Mouse (Mus musculus) urinary bladder, adult 2 months (tissue): ENCODE measurements around the gene Ptpn21. TPM values are rescaled to one million over a fixed set of nuclear protein-coding genes. Genes with fewer than 3 reads are reported as not detected.

ENCODE experiments used
- DNase-seq: peaks from one replicate; pipeline ENCODE4 v3.0.0; 2022; ENCODE audit warnings: low spot score
- polyA plus RNA-seq: library from polyadenylated mRNA; depleted of rRNA; stranded (reverse); fragments of >200 nt; gene quantifications from 2 replicates; pipeline ENCODE4 v1.2.3, GENCODE M21; 2012

Gene Ptpn21
- polyA plus RNA-seq, 1 experiment = 22.1 TPM

GRCm38 (mm10) chr12:98724224-98724623 lies 13.0 kb downstream of the Ptpn21 start:
- DNase-seq = no peak

DNA sequence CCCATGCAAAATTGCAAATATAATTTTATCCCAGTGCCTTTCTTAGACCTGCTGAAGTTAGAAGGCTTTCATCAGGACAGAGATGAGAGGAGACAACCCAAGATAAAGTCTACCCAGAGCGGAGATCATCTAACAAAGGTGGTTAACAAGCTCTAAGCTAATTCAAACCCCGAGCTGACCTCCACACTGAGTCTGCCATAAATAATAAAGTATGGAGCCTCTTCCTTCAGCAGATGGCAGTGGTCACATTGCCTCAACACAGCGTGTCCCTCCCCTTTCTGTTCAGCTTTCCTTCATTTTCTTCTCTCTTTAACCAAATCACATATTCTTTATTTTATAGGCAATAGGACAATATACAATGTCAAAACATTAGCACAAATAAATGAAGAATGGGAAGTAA lies 16.2 kb downstream of the Ptpn21 start:
- no peak for DNase-seq

DNA sequence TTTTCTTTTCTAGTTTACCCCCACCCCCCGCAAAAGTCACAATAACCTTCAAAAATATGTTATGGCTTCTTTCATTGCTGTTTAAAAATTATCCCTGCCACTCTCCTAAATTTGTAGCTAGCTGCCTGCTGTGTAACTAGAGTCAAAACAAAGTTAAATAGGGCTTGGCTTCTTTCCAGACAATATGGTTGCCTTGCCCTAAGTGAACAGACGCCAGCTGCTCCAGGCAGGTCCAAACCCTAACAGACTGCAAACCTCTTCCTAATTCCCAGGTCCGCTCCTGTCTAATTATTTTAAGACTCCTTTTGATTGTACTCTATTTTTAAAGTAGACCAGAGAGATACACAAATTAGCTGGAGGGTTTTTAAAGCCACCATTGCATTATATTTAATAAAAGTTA lies 16.6 kb downstream of the Ptpn21 start:
- no peak for DNase-seq

GRCm38 (mm10) chr12:98716142-98716541 lies 21.1 kb downstream of the Ptpn21 start:
- DNase-seq = no peak

DNA sequence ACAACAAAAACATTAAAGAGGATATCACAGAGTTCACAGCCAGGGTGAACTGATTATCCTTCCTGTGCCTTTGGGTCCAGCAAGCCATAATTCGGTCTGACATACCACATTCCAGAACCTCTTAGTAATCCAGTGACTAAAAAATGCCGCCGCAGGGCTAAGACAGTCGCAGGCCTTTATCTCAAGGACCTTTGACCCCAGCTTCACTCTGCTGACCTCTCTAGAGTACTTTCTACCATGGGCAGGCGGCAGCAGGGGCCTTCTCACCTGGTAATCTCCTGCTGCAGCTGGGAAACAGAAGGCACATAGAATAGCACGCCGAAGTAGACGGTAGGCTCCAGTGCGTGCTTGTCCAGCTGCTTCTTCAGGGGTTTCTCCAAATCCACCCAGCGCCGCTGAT lies 22.4 kb downstream of the Ptpn21 start:
- no peak for DNase-seq

DNA sequence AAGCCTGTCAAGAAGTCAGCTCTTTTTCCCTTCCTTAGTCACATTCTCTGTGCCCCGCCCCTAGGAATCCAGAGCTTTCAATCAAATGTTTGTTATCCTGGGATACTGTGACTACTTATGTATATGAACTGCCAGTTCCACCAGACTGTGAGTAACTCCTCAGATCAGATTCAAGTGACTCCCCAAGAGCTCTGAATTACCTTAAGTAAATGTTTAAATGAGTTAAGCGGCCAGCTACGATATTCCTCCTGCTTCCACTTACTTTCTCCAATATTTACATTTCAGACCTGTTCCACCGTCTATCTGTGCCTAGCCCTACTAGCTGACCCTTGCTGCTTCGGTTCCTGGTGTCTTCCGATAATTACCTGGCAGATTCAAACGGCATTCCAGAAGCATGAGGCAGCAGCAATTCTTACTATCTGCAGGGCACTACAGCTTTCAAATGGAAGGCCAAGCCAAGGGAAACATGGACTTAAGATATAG lies 23.5 kb downstream of the Ptpn21 start:
- no peak for DNase-seq

- no peak for DNase-seq
Observed at GRCm38 (mm10) chr12:98712819-98713218, 24.4 kb downstream of the Ptpn21 start.

- DNase-seq = no peak
Observed at GRCm38 (mm10) chr12:98703961-98704360, 33.2 kb downstream of the Ptpn21 start.

- no peak for DNase-seq
Observed at GRCm38 (mm10) chr12:98703554-98703953, 33.7 kb downstream of the Ptpn21 start.

DNA sequence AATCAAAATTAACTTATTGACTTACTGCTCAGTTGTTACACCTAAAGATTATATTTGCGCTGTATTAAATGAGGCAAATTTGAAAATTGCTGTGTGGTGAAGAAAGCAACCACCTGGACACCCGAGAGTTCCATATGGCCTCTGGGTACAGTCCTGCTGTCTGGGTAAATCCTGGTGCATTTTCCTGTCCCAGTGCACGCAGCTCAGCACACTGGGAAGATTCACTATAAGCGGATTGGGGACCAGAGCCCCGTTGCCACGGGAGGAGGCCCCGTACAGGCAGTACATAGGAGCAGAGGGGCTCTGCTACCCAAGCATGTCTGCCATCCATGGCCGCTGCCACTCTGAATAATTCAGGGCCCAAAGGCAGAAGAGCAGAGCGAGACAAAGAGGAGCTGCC lies 35.6 kb downstream of the Ptpn21 start:
- DNase-seq = no peak

DNA sequence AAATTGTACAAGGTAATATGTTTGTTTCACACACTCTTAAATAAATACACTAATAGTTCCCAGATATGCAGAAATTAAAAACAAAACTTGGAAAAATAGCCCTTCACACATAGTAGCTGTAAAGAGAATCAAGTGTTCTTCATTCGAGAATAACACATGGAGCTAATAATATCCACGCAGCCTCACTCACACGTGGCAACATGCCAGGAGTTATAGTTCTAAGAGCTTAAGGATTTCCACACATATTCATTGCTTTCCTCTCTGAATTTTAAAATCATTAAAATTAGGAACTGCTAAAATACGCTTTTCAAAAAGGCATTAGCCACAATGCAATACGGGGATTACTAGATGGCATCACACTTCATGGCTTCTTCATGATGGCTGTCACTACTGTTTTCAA lies 40.0 kb downstream of the Ptpn21 start:
- no peak for DNase-seq

DNA sequence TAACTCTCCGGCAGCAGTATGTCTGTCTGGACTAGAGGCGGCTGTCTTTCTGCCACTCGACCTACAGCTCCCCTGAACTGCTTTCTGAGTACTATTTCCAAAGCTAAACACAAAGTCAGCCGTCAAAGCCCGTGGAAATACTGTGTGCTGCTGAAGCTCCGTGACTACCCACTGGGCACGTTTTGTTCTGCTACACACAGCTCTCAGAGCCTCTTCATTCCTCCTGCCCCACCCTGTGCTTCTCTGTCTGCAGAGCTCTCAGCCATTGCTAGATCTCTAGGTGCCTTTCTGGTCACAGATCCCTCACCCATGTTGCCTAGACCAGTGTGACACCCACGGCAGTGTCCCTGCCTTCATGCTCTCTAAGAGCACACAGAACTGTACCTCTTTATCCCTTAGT lies 47.0 kb downstream of the Ptpn21 start:
- no peak for DNase-seq

GRCm38 (mm10) chr12:98683574-98683973 lies 53.6 kb downstream of the Ptpn21 start:
- no peak for DNase-seq

DNA sequence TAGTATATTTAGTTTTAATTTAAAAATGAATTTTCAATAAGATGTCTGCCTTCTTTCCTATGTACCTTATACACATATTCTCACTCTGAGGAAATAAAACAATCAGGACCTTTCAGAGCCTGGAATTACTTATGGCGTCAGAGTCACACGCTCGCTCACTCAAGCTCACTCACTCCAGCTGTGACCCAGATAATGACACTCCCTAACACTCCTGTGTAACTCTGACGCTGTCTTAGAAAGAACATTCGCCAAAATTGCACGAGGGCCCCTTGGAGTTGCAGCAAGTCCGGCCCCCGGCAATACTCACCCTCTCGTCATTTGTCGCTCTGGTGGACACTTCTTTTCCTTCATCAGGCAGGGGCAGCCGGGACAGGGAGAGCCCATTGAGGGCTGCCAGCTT lies 54.0 kb downstream of the Ptpn21 start:
- DNase-seq = no peak

DNA sequence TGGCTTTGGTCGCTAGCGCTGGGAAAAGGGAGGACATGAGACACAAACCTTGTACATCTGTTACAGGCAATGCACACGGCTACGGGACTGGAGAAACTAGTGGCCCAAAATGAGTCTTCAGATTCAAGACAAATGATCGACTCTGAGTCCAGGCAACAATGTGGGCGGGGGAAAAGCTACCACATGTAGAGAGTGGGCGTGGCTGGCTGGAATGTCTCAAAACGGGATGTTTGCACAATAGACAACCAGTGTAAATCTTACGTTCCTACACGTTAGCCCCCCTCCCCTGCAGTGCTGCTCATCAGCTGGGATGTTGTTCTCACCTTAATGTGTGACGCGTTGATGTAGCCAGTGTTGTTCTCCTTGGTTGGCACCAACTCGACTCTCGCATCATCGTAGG lies 55.0 kb downstream of the Ptpn21 start:
- no peak for DNase-seq

- no peak for DNase-seq
Observed at GRCm38 (mm10) chr12:98679906-98680305, 57.3 kb downstream of the Ptpn21 start.

- peak; percentile 9 for DNase-seq
Observed at GRCm38 (mm10) chr12:98677336-98677735, 59.9 kb downstream of the Ptpn21 start.

GRCm38 (mm10) chr12:98676861-98677260 lies 60.3 kb downstream of the Ptpn21 start:
- peak; percentile 14 for DNase-seq

- peak; percentile 61 for DNase-seq
Observed at GRCm38 (mm10) chr12:98674627-98675143, 62.5 kb downstream of the Ptpn21 start.

- DNase-seq = peak; percentile 6
Observed at GRCm38 (mm10) chr12:98673879-98674278, 63.3 kb downstream of the Ptpn21 start.

DNA sequence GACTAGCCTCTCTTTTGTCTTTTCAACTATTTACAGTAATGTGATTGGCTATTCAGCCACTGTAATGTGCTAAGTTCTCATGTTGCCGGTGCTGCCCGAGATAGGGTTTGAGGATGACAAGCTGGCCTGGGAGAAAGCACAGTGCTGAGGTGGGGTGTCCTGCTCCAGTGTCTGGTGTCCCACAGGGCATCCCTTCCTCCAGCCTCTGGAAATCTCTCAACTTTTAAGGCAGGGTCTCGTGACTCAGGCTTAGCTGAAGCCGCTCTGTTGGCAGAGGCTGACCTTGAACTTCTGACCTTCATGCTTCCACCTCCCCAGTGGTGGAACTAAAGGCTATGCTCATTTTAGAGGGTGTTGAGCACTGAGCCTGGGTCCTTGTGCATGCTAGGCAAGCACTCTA lies 66.8 kb downstream of the Ptpn21 start:
- DNase-seq = no peak

DNA sequence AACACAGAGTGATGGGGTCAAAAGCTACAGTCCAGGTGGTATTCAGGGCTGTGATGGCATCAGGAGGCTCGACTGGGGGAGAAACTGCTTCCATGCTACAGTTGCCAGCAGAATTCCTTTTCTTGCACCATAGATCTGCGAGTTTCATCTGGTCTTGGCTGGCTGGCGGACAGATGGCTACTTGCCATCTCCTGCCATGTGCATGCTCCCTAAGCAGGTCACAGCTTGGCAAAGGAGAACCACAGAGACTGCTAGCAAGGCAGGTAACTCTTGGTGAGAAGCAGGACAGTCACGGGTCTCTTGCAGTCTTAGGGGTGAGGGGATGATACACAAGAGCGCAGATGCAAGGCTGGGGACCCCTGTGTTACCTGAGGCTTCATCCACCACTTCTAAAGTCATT lies 67.3 kb downstream of the Ptpn21 start:
- DNase-seq = no peak

DNA sequence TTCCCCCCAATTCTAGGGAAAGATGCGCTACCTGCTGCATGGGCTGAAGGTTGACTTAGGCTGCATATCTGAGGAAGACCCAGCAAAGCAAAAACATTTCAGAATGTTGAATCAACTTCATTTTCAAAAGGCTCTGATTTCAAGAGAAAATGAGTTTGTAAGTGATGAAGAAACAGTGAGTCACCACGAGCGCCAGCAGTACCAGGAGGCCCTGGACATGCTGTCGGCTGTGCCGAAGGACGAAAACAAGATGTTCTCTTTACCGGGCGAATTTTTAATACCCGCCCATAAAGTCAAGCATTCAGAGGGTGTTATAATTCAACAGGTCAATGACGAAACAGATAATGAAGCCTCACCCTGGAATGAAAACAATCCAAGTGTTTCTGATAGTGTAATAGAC lies 68.1 kb downstream of the Ptpn21 start:
- no peak for DNase-seq

- no peak for DNase-seq
Observed at GRCm38 (mm10) chr12:98668132-98668814, 68.9 kb downstream of the Ptpn21 start.
